Mouse (Mus musculus) intestine, embryonic 14.5 days (tissue): ENCODE measurements at regions not wholly inside any gene's neighbourhood (a gene's known extent, or its start where the extent isn't known, plus 50 kb on each side); places are given as distances from the start of the nearest gene placed in this dataset.
"Not testable (repeated sequence)": the region's sequence is repeated elsewhere in the genome, so short reads cannot be mapped to it uniquely, and the experiment has no call there.

Experiments used
- ATAC-seq: fragments of 200-750 bp; cut with Nextera tagmentation; replicated peaks from 2 replicates; pipeline ENCODE4 v1.8.0; 2017; ENCODE audit warnings: low read depth, moderate number of reproducible peaks, moderate TSS enrichment, moderate library complexity; ENCODE audit not compliant: low FRiP score, low TSS enrichment
- DNase-seq: peaks from one replicate; pipeline ENCODE4 v3.0.0-alpha.2; 2018; ENCODE audit warnings: low spot score
- H3K27ac ChIP-seq: fragments of 300-500 bp; sonication (generic); 2 replicates; pipeline ENCODE4 v1.5.1; 2014; ENCODE audit warnings: low read depth, mild to moderate bottlenecking, control low read depth
- H3K27me3 ChIP-seq: fragments of 300-500 bp; sonication (generic); replicated peaks from 2 replicates; pipeline ENCODE4 v1.6.1; 2014; ENCODE audit warnings: low read length, control low read depth; ENCODE audit not compliant: control insufficient read depth, insufficient read depth
- H3K36me3 ChIP-seq: fragments of 300-500 bp; sonication (generic); 2 replicates; pipeline ENCODE4 v1.6.1; 2014; ENCODE audit warnings: low read length, control low read depth; ENCODE audit not compliant: control insufficient read depth, insufficient read depth
- H3K4me1 ChIP-seq: fragments of 300-500 bp; sonication (generic); replicated peaks from 2 replicates; pipeline ENCODE4 v1.6.1; 2014; ENCODE audit warnings: low read length, control low read depth, mixed read lengths; ENCODE audit not compliant: control insufficient read depth, insufficient read depth
- H3K4me2 ChIP-seq: fragments of 300-500 bp; sonication (generic); 2 replicates; pipeline ENCODE4 v1.6.1; 2014; ENCODE audit warnings: low read length
- H3K4me3 ChIP-seq: fragments of 300-500 bp; sonication (generic); 2 replicates; pipeline ENCODE4 v1.5.1; 2014; ENCODE audit warnings: low read depth, low read length, control low read depth, mixed read lengths
- H3K9ac ChIP-seq: fragments of 300-500 bp; sonication (generic); 2 replicates; pipeline ENCODE4 v1.6.1; 2014; ENCODE audit warnings: mild to moderate bottlenecking, low read length
- H3K9me3 ChIP-seq: fragments of 300-500 bp; sonication (generic); 2 replicates; pipeline ENCODE4 v1.6.1; 2016; ENCODE audit warnings: low read length, control low read depth; ENCODE audit not compliant: control insufficient read depth
- WGBS: fragments of 180-500 bp; shearing (Covaris S2); extraction: QIAGEN DNeasy Blood & Tissue Kit; methylation state at CpG from one replicate; pipeline ENCODE4 v1.1.7; 2014; 5-methylcytosine and 5-hydroxymethylcytosine counted together

GRCm38 (mm10) chr1:12572770-12573169, 1158.9 kb downstream of the A830018L16Rik start:
- DNase-seq = no peak
- H3K9ac ChIP-seq = no peak overlapping the region
- H3K36me3 ChIP-seq = no peaks in the 10 kb centered on the region
- 70% methylated on average over 4 of the region's 4 CpGs for WGBS
- no peak overlapping the region for H3K27ac ChIP-seq
- ATAC-seq = no peak
- H3K4me2 ChIP-seq = no peak overlapping the region
- no peaks in the 10 kb centered on the region; the same call in 1 of the 2 replicates for H3K4me1 ChIP-seq
- H3K27me3 ChIP-seq = no peaks in the 10 kb centered on the region
- no peak overlapping the region for H3K4me3 ChIP-seq
- H3K9me3 ChIP-seq = no peaks in the 10 kb centered on the region

GRCm38 (mm10) chr1:12574274-12574673, 1160.4 kb downstream of the A830018L16Rik start:
- Histone ChIP-seq H3K4me2 (no peak overlapping the region), H3K4me3 (no peak overlapping the region), H3K27me3 (no peaks in the 10 kb centered on the region), H3K9me3 (no peaks in the 10 kb centered on the region), H3K9ac (no peak overlapping the region), H3K27ac (no peak overlapping the region), H3K4me1 (no peaks in the 10 kb centered on the region; the same call in 1 of the 2 replicates), H3K36me3 (no peaks in the 10 kb centered on the region)
- 81% methylated on average over 5 of the region's 5 CpGs for WGBS
- DNase-seq (no peak), ATAC-seq (no peak)

DNA sequence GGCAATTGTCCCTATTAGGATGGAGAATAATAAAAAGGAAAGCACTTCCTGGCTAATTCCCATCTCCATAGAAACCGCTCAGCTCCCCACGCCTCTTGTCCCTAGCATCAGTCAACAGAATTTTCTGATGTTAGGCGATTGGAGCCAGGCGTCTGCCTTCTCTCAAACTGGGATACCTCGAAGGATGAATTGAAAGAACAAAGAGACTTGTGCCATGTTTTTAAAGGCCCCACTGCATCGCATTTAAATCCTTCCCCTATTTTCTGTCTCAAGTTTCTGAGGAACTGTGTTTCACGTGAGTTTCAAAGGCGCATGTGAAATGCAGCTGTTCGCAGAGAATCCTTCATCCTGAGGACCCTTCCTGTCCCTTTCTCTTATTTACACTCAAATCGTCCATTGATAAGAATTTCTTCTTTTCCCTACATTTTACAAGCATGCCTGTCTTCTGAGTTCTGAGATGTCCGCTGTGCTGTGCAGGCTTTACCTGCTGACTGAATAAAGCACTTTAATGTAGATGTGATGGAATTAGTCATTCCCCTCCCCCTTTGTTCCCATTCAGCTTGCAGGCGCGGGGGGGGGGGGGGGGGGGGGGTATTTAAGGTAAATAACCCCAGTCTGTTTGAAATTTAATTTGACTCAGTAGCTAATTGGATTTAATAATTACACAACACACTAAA, 1163.3 kb downstream of the A830018L16Rik start:
- H3K4me2 ChIP-seq = peak overlapping the region; percentile 33
- H3K4me1 ChIP-seq = no peaks in the 10 kb centered on the region; the same call in 1 of the 2 replicates
- no peaks in the 10 kb centered on the region for H3K36me3 ChIP-seq
- no peaks in the 10 kb centered on the region for H3K9me3 ChIP-seq
- ATAC-seq = no peak
- no peak overlapping the region for H3K27ac ChIP-seq
- no peak for DNase-seq
- H3K27me3 ChIP-seq = no peaks in the 10 kb centered on the region
- no peak overlapping the region for H3K4me3 ChIP-seq
- H3K9ac ChIP-seq = no peak overlapping the region
- WGBS = 8% methylated on average over 12 of the region's 13 CpGs

- DNase-seq = no peak
- WGBS = 82% methylated on average over 1 of the region's 1 CpGs
- Histone ChIP-seq H3K27me3 (no peaks in the 10 kb centered on the region), H3K27ac (no peak overlapping the region), H3K4me2 (no peak overlapping the region), H3K9ac (no peak overlapping the region), H3K4me3 (no peak overlapping the region), H3K36me3 (no peaks in the 10 kb centered on the region), H3K4me1 (no peaks in the 10 kb centered on the region; the same call in 1 of the 2 replicates), H3K9me3 (no peaks in the 10 kb centered on the region)
- no peak for ATAC-seq
Measured at GRCm38 (mm10) chr1:12577978-12578377, 1164.1 kb downstream of the A830018L16Rik start.

DNA sequence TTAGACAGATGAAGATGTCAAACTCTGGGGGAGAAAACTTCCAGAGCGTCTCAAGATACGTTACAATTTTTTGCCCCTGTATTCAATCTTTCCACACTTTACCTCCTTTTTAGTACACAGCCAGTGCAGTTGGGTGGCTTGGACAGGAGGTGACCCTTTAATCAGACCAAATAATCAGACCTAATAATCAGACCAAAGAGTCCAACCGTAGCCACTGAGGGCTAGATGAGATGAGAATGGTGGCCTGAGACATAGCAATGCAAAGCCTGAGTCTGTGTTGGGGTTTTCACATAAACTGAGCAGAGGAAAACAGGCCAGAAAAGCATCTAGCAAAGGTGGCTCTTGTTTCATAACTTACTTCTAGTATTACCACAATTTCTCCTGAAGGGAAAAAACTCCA, 1169.1 kb downstream of the A830018L16Rik start:
- Histone ChIP-seq H3K36me3 (no peaks in the 10 kb centered on the region), H3K4me3 (no peak overlapping the region), H3K4me2 (no peak overlapping the region), H3K9ac (no peak overlapping the region), H3K27me3 (no peaks in the 10 kb centered on the region), H3K27ac (no peak overlapping the region), H3K9me3 (no peaks in the 10 kb centered on the region), H3K4me1 (no peaks in the 10 kb centered on the region)
- DNase-seq = no peak
- ATAC-seq = no peak
- 66% methylated on average over 3 of the region's 3 CpGs for WGBS

GRCm38 (mm10) chr1:12586981-12587380, 1173.1 kb downstream of the A830018L16Rik start:
- H3K9me3 ChIP-seq, H3K27ac ChIP-seq, H3K9ac ChIP-seq, H3K4me3 ChIP-seq, H3K4me2 ChIP-seq, DNase-seq, ATAC-seq, H3K36me3 ChIP-seq, H3K4me1 ChIP-seq, H3K27me3 ChIP-seq: not testable (repeated sequence)
- WGBS = 92% methylated on average over 6 of the region's 6 CpGs

DNA sequence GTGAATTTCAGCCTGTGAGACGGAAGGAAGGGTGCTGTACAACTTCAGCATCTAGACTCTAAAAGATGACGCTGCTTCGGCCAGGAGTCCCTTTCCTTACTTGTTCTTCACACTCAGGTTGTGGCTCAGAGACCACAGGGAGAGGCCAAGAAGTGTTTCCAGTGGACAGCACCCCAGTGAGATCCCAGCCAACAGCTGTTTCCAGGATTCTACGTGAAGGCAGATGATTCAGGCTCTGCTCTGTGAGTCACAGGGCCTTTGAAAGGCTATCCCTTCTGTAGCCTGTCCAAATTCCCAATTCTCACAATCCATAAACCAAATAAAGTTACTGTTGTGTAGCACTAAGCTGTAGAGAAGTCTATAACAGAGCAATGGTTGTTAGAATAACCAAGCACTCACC, 1198.2 kb downstream of the A830018L16Rik start:
- Histone ChIP-seq H3K27me3 (no peaks in the 10 kb centered on the region), H3K9me3 (no peaks in the 10 kb centered on the region), H3K4me2 (no peak overlapping the region), H3K27ac (no peak overlapping the region), H3K4me3 (no peak overlapping the region), H3K9ac (no peak overlapping the region), H3K4me1 (no peaks in the 10 kb centered on the region), H3K36me3 (no peaks in the 10 kb centered on the region)
- 82% methylated on average over 4 of the region's 4 CpGs for WGBS
- ATAC-seq (no peak), DNase-seq (no peak)

DNA sequence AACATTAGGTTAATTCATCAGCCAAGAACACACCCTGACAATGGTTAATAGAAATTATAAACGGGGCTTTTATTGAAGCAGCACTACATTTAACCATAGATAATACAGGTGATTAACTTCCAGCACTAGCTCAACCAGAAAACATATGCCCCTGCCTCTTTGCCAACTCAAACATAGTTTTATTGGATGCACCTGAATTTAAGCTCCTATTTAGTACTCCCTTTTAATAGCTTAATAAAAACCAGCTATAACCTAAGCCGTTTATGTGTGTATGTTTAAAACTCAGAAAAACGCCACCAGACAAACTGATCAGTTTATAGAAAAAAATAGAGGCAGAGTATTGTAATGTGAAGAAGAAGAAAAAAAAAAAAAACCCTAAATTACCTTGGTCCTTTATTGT, 1201.4 kb downstream of the A830018L16Rik start:
- 77% methylated on average over 3 of the region's 3 CpGs for WGBS
- H3K4me3 ChIP-seq = no peak overlapping the region
- DNase-seq (no peak), ATAC-seq (no peak)
- no peak overlapping the region for H3K4me2 ChIP-seq
- no peaks in the 10 kb centered on the region for H3K4me1 ChIP-seq
- no peak overlapping the region for H3K9ac ChIP-seq
- no peaks in the 10 kb centered on the region for H3K27me3 ChIP-seq
- no peaks in the 10 kb centered on the region for H3K9me3 ChIP-seq
- no peaks in the 10 kb centered on the region for H3K36me3 ChIP-seq
- no peak overlapping the region for H3K27ac ChIP-seq

DNA sequence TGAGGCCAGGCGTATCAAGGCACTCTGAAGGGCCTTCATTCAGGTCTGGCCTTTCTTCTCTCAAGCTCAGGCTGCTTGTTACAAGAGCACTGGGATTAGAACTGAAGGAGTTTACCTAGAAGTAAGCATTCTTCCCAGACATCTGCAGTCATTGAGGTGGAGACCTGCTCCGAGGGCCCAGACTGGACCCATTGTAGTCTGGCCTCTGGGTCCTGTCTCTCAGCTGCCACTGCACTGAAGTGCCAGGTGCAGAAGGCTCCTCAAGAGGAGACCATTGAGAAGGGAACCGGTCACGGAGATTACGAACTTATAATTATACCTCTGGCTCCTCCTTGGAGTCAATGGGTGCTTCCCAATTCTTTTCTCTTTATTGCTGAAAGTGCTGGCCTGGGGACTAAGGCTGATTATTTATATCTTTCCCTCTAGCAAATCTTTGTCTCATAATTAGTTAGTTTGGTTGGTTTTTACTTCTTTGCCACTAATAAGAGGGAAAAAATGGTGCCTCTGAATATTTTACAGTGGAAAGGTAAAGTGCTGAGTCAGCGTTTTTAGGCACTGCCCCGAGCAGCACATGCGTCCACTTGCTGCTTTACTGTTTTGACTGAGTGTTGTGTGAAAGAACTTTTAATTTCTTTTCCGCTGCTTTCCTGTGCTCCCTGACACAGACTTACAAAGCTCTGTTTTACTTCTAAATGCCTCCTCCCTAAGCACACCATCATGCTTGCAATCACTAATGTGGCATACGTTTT, 1202.0 kb downstream of the A830018L16Rik start:
- H3K36me3 ChIP-seq = no peaks in the 10 kb centered on the region
- H3K9me3 ChIP-seq = no peaks in the 10 kb centered on the region
- no peaks in the 10 kb centered on the region for H3K27me3 ChIP-seq
- no peak overlapping the region for H3K27ac ChIP-seq
- ATAC-seq (no peak), DNase-seq (no peak)
- no peaks in the 10 kb centered on the region for H3K4me1 ChIP-seq
- no peak overlapping the region for H3K4me3 ChIP-seq
- no peak overlapping the region for H3K9ac ChIP-seq
- no peak overlapping the region for H3K4me2 ChIP-seq
- 85% methylated on average over 10 of the region's 10 CpGs for WGBS
